In the genomic region with DNA sequence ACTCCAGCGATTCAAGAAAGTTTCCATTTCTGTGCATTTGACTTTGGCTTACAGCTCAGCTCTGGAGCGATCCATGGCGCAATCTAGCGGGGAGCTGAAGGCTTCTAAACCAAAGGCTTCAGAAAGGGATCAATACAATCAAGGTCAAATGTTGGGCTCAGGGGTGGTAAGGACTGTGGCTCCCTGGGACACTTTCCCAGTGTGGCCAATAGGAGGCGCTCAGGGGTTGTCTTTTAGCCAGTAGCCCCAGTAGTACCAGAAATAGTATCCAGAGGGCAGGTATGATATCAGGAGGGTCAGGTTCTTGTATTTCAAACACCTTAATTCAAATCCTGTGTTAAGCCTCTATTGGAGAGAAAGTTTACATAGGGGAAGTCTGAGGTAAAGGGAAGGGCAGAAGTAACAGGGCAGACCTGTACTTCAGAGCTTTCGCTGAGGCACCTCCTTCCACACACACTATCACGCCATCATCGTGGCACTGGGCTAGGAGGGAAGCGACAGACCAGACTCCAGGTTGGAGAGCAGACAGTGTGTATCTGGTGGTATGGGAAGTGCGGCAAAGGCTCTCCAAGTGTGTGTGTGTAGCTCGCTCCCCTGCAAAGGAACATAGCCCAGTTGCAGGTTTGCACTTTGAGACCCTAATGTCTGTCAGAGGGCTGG, we compare ENCODE assay signal across 7 mouse cellular contexts. TPM values are rescaled to one million over a fixed set of nuclear protein-coding genes. Genes with fewer than 3 reads are reported as not detected.
A peak's percentile ranks its signal among the peaks of the same experiment; 100 is the strongest.
DNase-seq lines count a peak whose midpoint lies in the region; ATAC-seq and TF ChIP-seq lines count a peak whose summit lies in the region.

No protein-coding gene starts in this region.

- no peak overlapping the region for H3K4me2 ChIP-seq in kidney, embryonic 14.5 days (replicated peaks; ENCODE audit: low read depth, low read length)
- H3K4me2 ChIP-seq in kidney, embryonic 15.5 days = no peak overlapping the region

- H3K27ac ChIP-seq in kidney, embryonic 14.5 days (ENCODE audit: low read depth, low read length) = no peak overlapping the region
- no peak overlapping the region for H3K27ac ChIP-seq in ES-E14 (ENCODE audit: insufficient read depth, low read depth, low read length, poor library complexity, severe bottlenecking)
- H3K27ac ChIP-seq in kidney, embryonic 15.5 days = no peak overlapping the region

- no peak overlapping the region for H3K4me3 ChIP-seq in kidney, embryonic 14.5 days (ENCODE audit: low read length)
- no peak overlapping the region for H3K4me3 ChIP-seq in ES-E14 (ENCODE audit: insufficient read depth in 1 of 2, low read depth in 1 of 2, low read length in 2 of 2, poor library complexity in 1 of 2, severe bottlenecking in 1 of 2)
- H3K4me3 ChIP-seq in kidney, embryonic 15.5 days (replicated peaks) = no peak overlapping the region

- in situ Hi-C loops in ES-E14 (cut with MboI; ENCODE audit: low sequenced_read_pairs in 2 of 2, unreplicated experiment in 2 of 2) = no loop called here

- no peaks in the 10 kb centered on the region for H3K36me3 ChIP-seq in kidney, embryonic 14.5 days (ENCODE audit: control insufficient read depth, insufficient read depth, low read length)
- H3K36me3 ChIP-seq in ES-E14 (ENCODE audit: control insufficient read depth, insufficient read depth, low read length, poor library complexity, severe bottlenecking) = no peaks in the 10 kb centered on the region
- no peaks in the 10 kb centered on the region for H3K36me3 ChIP-seq in kidney, embryonic 15.5 days

- H3K9ac ChIP-seq in kidney, embryonic 14.5 days (ENCODE audit: low read depth, low read length) = no peak overlapping the region
- no peak overlapping the region for H3K9ac ChIP-seq in ES-E14 (ENCODE audit: insufficient read depth, low read depth, low read length, poor library complexity, severe bottlenecking)
- no peak overlapping the region for H3K9ac ChIP-seq in kidney, embryonic 15.5 days

- no peaks in the 10 kb centered on the region for H3K9me3 ChIP-seq in kidney, embryonic 14.5 days (ENCODE audit: control insufficient read depth, low read length)
- no peaks in the 10 kb centered on the region for H3K9me3 ChIP-seq in ES-E14 (ENCODE audit: control insufficient read depth, insufficient read depth, low read depth, low read length)
- no peaks in the 10 kb centered on the region for H3K9me3 ChIP-seq in kidney, embryonic 15.5 days (replicated peaks)

- H3K27me3 ChIP-seq in kidney, embryonic 14.5 days (ENCODE audit: control insufficient read depth, insufficient read depth, low read length) = no peaks in the 10 kb centered on the region
- no peaks in the 10 kb centered on the region for H3K27me3 ChIP-seq in kidney, embryonic 15.5 days

- no peak for ATAC-seq in kidney, embryonic 14.5 days (ENCODE audit: low FRiP score, low TSS enrichment)
- ATAC-seq in kidney, embryonic 15.5 days (replicated peaks; ENCODE audit: low FRiP score) = 0 out of 2 replicates have a peak, but pooled peaks have one; percentile 43
- ATAC-seq in megakaryocyte progenitor cell, adult 5-6 weeks (replicated peaks; ENCODE audit: poor library complexity) = peak; percentile 75

- DNase-seq in kidney, adult 18-20 months = peak; percentile 53
- DNase-seq in ES-E14 (ENCODE audit: low read depth, low spot score) = peak; percentile 54
- DNase-seq in c-Kit-positive CD71-negative TER-119-negative erythroid progenitor cells, embryonic 14.5 days (ENCODE audit: low read depth) = peak; percentile 22
- no peak for DNase-seq in right cerebral cortex, postnatal 14 days

- no peaks in the 10 kb centered on the region for H3K4me1 ChIP-seq in kidney, embryonic 14.5 days (ENCODE audit: control insufficient read depth, insufficient read depth, low read length)
- no peaks in the 10 kb centered on the region; a peak in 1 of 4 replicates for H3K4me1 ChIP-seq in ES-E14 (ENCODE audit: control insufficient read depth in 2 of 2, insufficient read depth in 2 of 2, low read length in 2 of 2, poor library complexity in 1 of 2)
- no peaks in the 10 kb centered on the region for H3K4me1 ChIP-seq in kidney, embryonic 15.5 days

- WGBS in kidney, embryonic 14.5 days = 74% methylated on average over 11 of the region's 11 CpGs
- 77% methylated on average over 11 of the region's 11 CpGs for WGBS in kidney, embryonic 15.5 days

TF ChIP-seq in ES-E14, 5 proteins besides CTCF, POLR2A, EP300 and RAD21:
- no peak for TF ChIP-seq CHD2 (IDR thresholded peaks at IDR 0.05; ENCODE audit: low read depth, low read length)
- TF ChIP-seq MAFK (IDR thresholded peaks at IDR 0.05; ENCODE audit: insufficient read depth, low read depth, low read length) = no peak
- peak; percentile 57; the same call in 1 of the 2 replicates for TF ChIP-seq ZC3H11A (IDR thresholded peaks at IDR 0.05; ENCODE audit: borderline replicate concordance, low read depth, low read length)
- TF ChIP-seq ZNF384 (IDR thresholded peaks at IDR 0.05; ENCODE audit: low read depth, low read length) = no peak
- no peak for TF ChIP-seq HCFC1 (IDR thresholded peaks at IDR 0.05; ENCODE audit: borderline replicate concordance, insufficient read depth, low read length)
TF ChIP-seq in ES-E14: peak in this region for 1.

RNA-seq across cellular contexts. Expression of gene Btbd16, which starts 0.6 kb away (rescaled TPM):
- polyA plus RNA-seq in kidney, embryonic 14.5 days (2014; fragmentation: Nextera tagmentation; extraction: Ambion mirVana) = not detected in 2 replicates
- 0.09 TPM in 1 of 2 replicates, not detected in the other for total RNA-seq in ES-E14 (2012; rRNA removed)
- polyA plus RNA-seq in kidney, embryonic 15.5 days (2015; fragmentation: Nextera tagmentation; extraction: Ambion mirVana) = not detected in 2 replicates
- total RNA-seq in megakaryocyte progenitor cell, adult 5-6 weeks (2015) = 0.52 and 0.71 TPM in 2 replicates
- 0.87 TPM in 1 of 2 replicates, not detected in the other for total RNA-seq in megakaryocyte progenitor cell, adult 5-6 weeks (2017)
